Mouse (Mus musculus) mesoderm, embryonic 11.5 days (tissue): ENCODE measurements at regions not wholly inside any gene's neighbourhood (a gene's known extent, or its start where the extent isn't known, plus 50 kb on each side); places are given as distances from the start of the nearest gene placed in this dataset.

ENCODE experiments used
- DNase-seq: peaks from one replicate; pipeline ENCODE4 v3.0.0-alpha.2; 2012; ENCODE audit warnings: low read depth, low spot score

GRCm38 (mm10) chr13:83716711-83717171, 212.9 kb downstream of the Mef2c start:
- DNase-seq, result no peak

GRCm38 (mm10) chr13:83717686-83718210, 213.9 kb downstream of the Mef2c start:
- DNase-seq, result no peak

GRCm38 (mm10) chr13:83718431-83719410, 214.9 kb downstream of the Mef2c start:
- DNase-seq, result no peak

- no peak for DNase-seq
These were observed 215.9 kb downstream of the Mef2c start for GRCm38 (mm10) chr13:83719635-83720291.

GRCm38 (mm10) chr13:83720352-83720751, 216.5 kb downstream of the Mef2c start:
- no peak for DNase-seq

- DNase-seq, result peak; percentile 78
These were observed 217.1 kb downstream of the Mef2c start for GRCm38 (mm10) chr13:83720883-83721371.

- DNase-seq, result no peak
These were observed 217.7 kb downstream of the Mef2c start for GRCm38 (mm10) chr13:83721563-83721962.

GRCm38 (mm10) chr13:83722241-83722640, 218.4 kb downstream of the Mef2c start:
- DNase-seq, result no peak

GRCm38 (mm10) chr13:83722791-83723190, 219.0 kb downstream of the Mef2c start:
- DNase-seq, result no peak

GRCm38 (mm10) chr13:83723396-83723795, 219.6 kb downstream of the Mef2c start:
- DNase-seq, result no peak

- DNase-seq, result no peak
These were observed 220.4 kb downstream of the Mef2c start for GRCm38 (mm10) chr13:83724196-83724595.

GRCm38 (mm10) chr13:83724995-83725394, 221.2 kb downstream of the Mef2c start:
- peak; percentile 88 for DNase-seq

- DNase-seq, result no peak
These were observed 222.0 kb downstream of the Mef2c start for GRCm38 (mm10) chr13:83725831-83726230.

GRCm38 (mm10) chr13:83726346-83726975, 222.6 kb downstream of the Mef2c start:
- DNase-seq, result no peak

GRCm38 (mm10) chr13:83727051-83727765, 223.4 kb downstream of the Mef2c start:
- DNase-seq, result peak; percentile 74

- DNase-seq, result no peak
These were observed 224.0 kb downstream of the Mef2c start for GRCm38 (mm10) chr13:83727766-83728395.

GRCm38 (mm10) chr13:83728421-83729010, 224.7 kb downstream of the Mef2c start:
- no peak for DNase-seq

GRCm38 (mm10) chr13:83729331-83730009, 225.6 kb downstream of the Mef2c start:
- peak; percentile 87 for DNase-seq

- DNase-seq, result no peak
These were observed 226.4 kb downstream of the Mef2c start for GRCm38 (mm10) chr13:83730155-83730712.
